23 mouse cellular contexts compared by ENCODE assay signal in genomic region chr10:19699331-19699730, GRCm38 (mm10). TPM values are rescaled to one million over a fixed set of nuclear protein-coding genes. Genes with fewer than 3 reads are reported as not detected.
"Had no signal": no experiment of that assay in that cellular context is flagged by ENCODE, and none has a peak within 500 bp of the region (broad histone marks: within the 10 kb centered on the region; RNA-seq: fewer than 3 reads in every experiment).

No protein-coding gene starts in this region.

- ATAC-seq: liver, postnatal 0 days; lung, postnatal 0 days; midbrain, embryonic 16.5 days had no signal

- H3K4me2 ChIP-seq: lung, embryonic 15.5 days; midbrain, embryonic 12.5 days; neural tube, embryonic 13.5 days; neural tube, embryonic 15.5 days had no signal

- H3K9me3 ChIP-seq: lung, embryonic 15.5 days; midbrain, embryonic 12.5 days; neural tube, embryonic 13.5 days; neural tube, embryonic 15.5 days had no signal

- H3K4me1 ChIP-seq: lung, embryonic 15.5 days; midbrain, embryonic 12.5 days; neural tube, embryonic 13.5 days; neural tube, embryonic 15.5 days had no signal

- H3K27ac ChIP-seq: lung, embryonic 15.5 days; macrophage; midbrain, embryonic 12.5 days; neural tube, embryonic 13.5 days; neural tube, embryonic 15.5 days had no signal

- H3K36me3 ChIP-seq: lung, embryonic 15.5 days; midbrain, embryonic 12.5 days; neural tube, embryonic 13.5 days; neural tube, embryonic 15.5 days had no signal

- DNase-seq: liver, postnatal 0 days; lung, adult 2 months; lung, postnatal 14 days; lung, postnatal 36 days; midbrain, embryonic 14.5 days; retina, postnatal 1 day; right cerebral cortex, adult 18-20 months; right cerebral cortex, postnatal 25 days; right cerebral cortex, postnatal 4 days; spleen, adult 18-20 months; thymus, adult 18-20 months; thymus, postnatal 14 days; thymus, postnatal 36 days had no signal

- H3K4me3 ChIP-seq: lung, embryonic 15.5 days; midbrain, embryonic 12.5 days; myocyte; neural tube, embryonic 13.5 days; neural tube, embryonic 15.5 days had no signal

- H3K27me3 ChIP-seq: lung, embryonic 15.5 days; midbrain, embryonic 12.5 days; neural tube, embryonic 13.5 days; neural tube, embryonic 15.5 days had no signal

- H3K9ac ChIP-seq: liver, postnatal 0 days; lung, embryonic 15.5 days; midbrain, embryonic 12.5 days; neural tube, embryonic 13.5 days; neural tube, embryonic 15.5 days had no signal

RNA-seq across cellular contexts. Expression of gene Il20ra, which starts 13.0 kb away (rescaled TPM):
- polyA plus RNA-seq: macrophage; midbrain, embryonic 12.5 days; myocyte; neural tube, embryonic 11.5 days; neural tube, embryonic 13.5 days; small intestine, adult 2 months had no signal
